Mouse (Mus musculus): ENCODE measurements at regions not wholly inside any gene's neighbourhood (a gene's known extent, or its start where the extent isn't known, plus 50 kb on each side); places are given as distances from the start of the nearest gene placed in this dataset.
"Not testable (repeated sequence)": the region's sequence is repeated elsewhere in the genome, so short reads cannot be mapped to it uniquely, and the experiment has no call there.

- H3K27ac ChIP-seq, result no peak overlapping the region
- H3K4me1 ChIP-seq, result no peaks in the 10 kb centered on the region
- no peak overlapping the region for H3K4me2 ChIP-seq
- ATAC-seq, result no peak
- H3K27me3 ChIP-seq, result no peaks in the 10 kb centered on the region
- H3K4me3 ChIP-seq, result no peak overlapping the region
- WGBS, result 81% methylated on average over 5 of the region's 5 CpGs
- H3K9me3 ChIP-seq (replicated peaks), result no peaks in the 10 kb centered on the region
- H3K9ac ChIP-seq, result no peak overlapping the region
- H3K36me3 ChIP-seq (ENCODE audit: poor library complexity, severe bottlenecking), result no peaks in the 10 kb centered on the region
Measured at GRCm38 (mm10) chr4:93555787-93556760, 220.8 kb upstream of the Tusc1 start.

- H3K27me3 ChIP-seq; H3K4me2 ChIP-seq; H3K36me3 ChIP-seq (ENCODE audit: poor library complexity, severe bottlenecking); H3K4me1 ChIP-seq; ATAC-seq; H3K27ac ChIP-seq; H3K9me3 ChIP-seq (replicated peaks); H3K4me3 ChIP-seq; H3K9ac ChIP-seq: not testable (repeated sequence)
- 87% methylated on average over 2 of the region's 2 CpGs for WGBS
Measured at GRCm38 (mm10) chr4:93555181-93555580, 219.9 kb upstream of the Tusc1 start.

GRCm38 (mm10) chr4:93552489-93553160 is 217.3 kb upstream of the Tusc1 start:
- ATAC-seq, result no peak
- no peak overlapping the region for H3K27ac ChIP-seq
- H3K9me3 ChIP-seq (replicated peaks), result no peaks in the 10 kb centered on the region
- 81% methylated on average over 4 of the region's 4 CpGs for WGBS
- no peaks in the 10 kb centered on the region for H3K4me1 ChIP-seq
- no peak overlapping the region for H3K4me3 ChIP-seq
- H3K27me3 ChIP-seq, result no peaks in the 10 kb centered on the region
- H3K9ac ChIP-seq, result no peak overlapping the region
- H3K4me2 ChIP-seq, result no peak overlapping the region
- no peaks in the 10 kb centered on the region for H3K36me3 ChIP-seq (ENCODE audit: poor library complexity, severe bottlenecking)

GRCm38 (mm10) chr4:93551086-93551485 is 215.8 kb upstream of the Tusc1 start:
- no peak overlapping the region for H3K4me3 ChIP-seq
- no peak overlapping the region for H3K4me2 ChIP-seq
- no peak overlapping the region for H3K9ac ChIP-seq
- peak; percentile 62; the same call in 1 of the 2 replicates for ATAC-seq
- no peaks in the 10 kb centered on the region for H3K4me1 ChIP-seq
- H3K9me3 ChIP-seq (replicated peaks), result no peaks in the 10 kb centered on the region
- H3K27ac ChIP-seq, result no peak overlapping the region
- no peaks in the 10 kb centered on the region for H3K36me3 ChIP-seq (ENCODE audit: poor library complexity, severe bottlenecking)
- no peaks in the 10 kb centered on the region for H3K27me3 ChIP-seq

GRCm38 (mm10) chr4:93540588-93540987 is 205.3 kb upstream of the Tusc1 start:
- H3K4me1 ChIP-seq, result no peaks in the 10 kb centered on the region
- WGBS, result 39% methylated on average over 4 of the region's 4 CpGs
- no peaks in the 10 kb centered on the region for H3K36me3 ChIP-seq (ENCODE audit: poor library complexity, severe bottlenecking)
- no peaks in the 10 kb centered on the region for H3K9me3 ChIP-seq (replicated peaks)
- no peak for ATAC-seq
- H3K27ac ChIP-seq, result no peak overlapping the region
- no peaks in the 10 kb centered on the region for H3K27me3 ChIP-seq
- H3K9ac ChIP-seq, result no peak overlapping the region
- H3K4me3 ChIP-seq, result no peak overlapping the region
- no peak overlapping the region for H3K4me2 ChIP-seq

- no peaks in the 10 kb centered on the region for H3K4me1 ChIP-seq
- no peak overlapping the region for H3K4me3 ChIP-seq
- H3K4me2 ChIP-seq, result no peak overlapping the region
- no peak overlapping the region for H3K27ac ChIP-seq
- H3K9me3 ChIP-seq (replicated peaks), result no peaks in the 10 kb centered on the region
- H3K27me3 ChIP-seq, result no peaks in the 10 kb centered on the region
- no peak overlapping the region for H3K9ac ChIP-seq
- WGBS, result 80% methylated on average over 2 of the region's 2 CpGs
- no peak for ATAC-seq
- no peaks in the 10 kb centered on the region for H3K36me3 ChIP-seq (ENCODE audit: poor library complexity, severe bottlenecking)
Measured at GRCm38 (mm10) chr4:93527382-93527781, 192.1 kb upstream of the Tusc1 start.

- H3K9ac ChIP-seq, result no peak overlapping the region
- H3K36me3 ChIP-seq (ENCODE audit: poor library complexity, severe bottlenecking), result no peaks in the 10 kb centered on the region
- no peak overlapping the region for H3K4me3 ChIP-seq
- H3K4me2 ChIP-seq, result no peak overlapping the region
- 93% methylated on average over 5 of the region's 5 CpGs for WGBS
- no peaks in the 10 kb centered on the region for H3K27me3 ChIP-seq
- H3K4me1 ChIP-seq, result no peaks in the 10 kb centered on the region
- H3K9me3 ChIP-seq (replicated peaks), result no peaks in the 10 kb centered on the region
- ATAC-seq, result no peak
- H3K27ac ChIP-seq, result no peak overlapping the region
Measured at GRCm38 (mm10) chr4:93520454-93521100, 185.3 kb upstream of the Tusc1 start.

GRCm38 (mm10) chr4:93518925-93519324 is 183.6 kb upstream of the Tusc1 start:
- WGBS, result 87% methylated on average over 5 of the region's 5 CpGs
- no peak overlapping the region for H3K9ac ChIP-seq
- no peak for ATAC-seq
- H3K9me3 ChIP-seq (replicated peaks), result no peaks in the 10 kb centered on the region
- H3K4me2 ChIP-seq, result no peak overlapping the region
- no peak overlapping the region for H3K27ac ChIP-seq
- no peaks in the 10 kb centered on the region for H3K36me3 ChIP-seq (ENCODE audit: poor library complexity, severe bottlenecking)
- H3K27me3 ChIP-seq, result no peaks in the 10 kb centered on the region
- H3K4me3 ChIP-seq, result no peak overlapping the region
- H3K4me1 ChIP-seq, result no peaks in the 10 kb centered on the region

GRCm38 (mm10) chr4:93510771-93511170 is 175.5 kb upstream of the Tusc1 start:
- H3K36me3 ChIP-seq (ENCODE audit: poor library complexity, severe bottlenecking), result no peaks in the 10 kb centered on the region
- H3K9ac ChIP-seq, result no peak overlapping the region
- H3K4me2 ChIP-seq, result no peak overlapping the region
- no peak for ATAC-seq
- no peak overlapping the region for H3K4me3 ChIP-seq
- 28% methylated on average over 1 of the region's 1 CpGs for WGBS
- H3K9me3 ChIP-seq (replicated peaks), result no peaks in the 10 kb centered on the region
- H3K27me3 ChIP-seq, result no peaks in the 10 kb centered on the region
- no peak overlapping the region for H3K27ac ChIP-seq
- H3K4me1 ChIP-seq, result no peaks in the 10 kb centered on the region

GRCm38 (mm10) chr4:93496871-93497270 is 161.6 kb upstream of the Tusc1 start:
- no peaks in the 10 kb centered on the region for H3K4me1 ChIP-seq
- H3K9ac ChIP-seq, result no peak overlapping the region
- no peaks in the 10 kb centered on the region for H3K36me3 ChIP-seq (ENCODE audit: poor library complexity, severe bottlenecking)
- no peak overlapping the region for H3K27ac ChIP-seq
- no peak for ATAC-seq
- no peak overlapping the region for H3K4me3 ChIP-seq
- 77% methylated on average over 2 of the region's 2 CpGs for WGBS
- H3K27me3 ChIP-seq, result no peaks in the 10 kb centered on the region
- H3K9me3 ChIP-seq (replicated peaks), result no peaks in the 10 kb centered on the region
- no peak overlapping the region for H3K4me2 ChIP-seq

GRCm38 (mm10) chr4:93494319-93494718 is 159.0 kb upstream of the Tusc1 start:
- Histone ChIP-seq H3K4me2 (no peak overlapping the region), H3K4me1 (no peaks in the 10 kb centered on the region), H3K36me3 (ENCODE audit: poor library complexity, severe bottlenecking) (no peaks in the 10 kb centered on the region), H3K27me3 (no peaks in the 10 kb centered on the region), H3K4me3 (no peak overlapping the region), H3K27ac (no peak overlapping the region), H3K9me3 (replicated peaks) (no peaks in the 10 kb centered on the region), H3K9ac (no peak overlapping the region)
- no peak for ATAC-seq
- 92% methylated on average over 4 of the region's 4 CpGs for WGBS

GRCm38 (mm10) chr4:93493905-93494304 is 158.6 kb upstream of the Tusc1 start:
- no peak overlapping the region for H3K4me2 ChIP-seq
- no peak overlapping the region for H3K9ac ChIP-seq
- H3K4me1 ChIP-seq, result no peaks in the 10 kb centered on the region
- no peak overlapping the region for H3K27ac ChIP-seq
- WGBS, result 86% methylated on average over 2 of the region's 2 CpGs
- ATAC-seq, result no peak
- no peaks in the 10 kb centered on the region for H3K27me3 ChIP-seq
- no peak overlapping the region for H3K4me3 ChIP-seq
- no peaks in the 10 kb centered on the region for H3K36me3 ChIP-seq (ENCODE audit: poor library complexity, severe bottlenecking)
- no peaks in the 10 kb centered on the region for H3K9me3 ChIP-seq (replicated peaks)

Measured in forebrain, embryonic 13.5 days (tissue).